Mouse (Mus musculus) lung, postnatal 14 days (tissue): ENCODE measurements around the gene Ankmy1.

ENCODE experiments used
- DNase-seq: peaks from one replicate; pipeline ENCODE4 v3.0.0; 2021

Gene Ankmy1

DNA sequence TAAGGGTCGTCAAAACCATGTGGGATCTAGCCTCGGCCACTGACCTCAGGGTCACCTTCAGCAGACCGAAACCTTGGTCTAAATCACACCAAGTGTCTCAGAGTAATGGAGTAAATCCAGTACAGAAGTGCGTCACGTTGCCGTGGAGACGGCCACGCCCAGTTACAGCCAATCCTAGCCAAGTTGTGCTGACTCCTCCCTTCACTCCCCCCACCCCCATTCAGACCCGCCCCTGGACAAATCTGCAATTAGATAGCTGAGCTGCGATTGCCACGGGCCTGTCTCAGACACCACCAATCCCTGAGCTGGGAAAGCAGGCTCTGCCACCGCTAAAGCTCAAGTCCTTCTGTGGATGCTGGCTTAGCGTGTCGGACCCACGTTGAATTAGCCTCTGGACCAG is at the start of gene Ankmy1:
Gene Ankmy1 (minus strand): TSS at position 121 of the 400 bp plus-strand sequence.
- peak; percentile 55 for DNase-seq

- no peak for DNase-seq
Observed at GRCm38 (mm10) chr1:92950607-92951006, 47.9 kb upstream of the Ankmy1 start, which contains the start of gene Gpr35. TSS of gene Gpr35 (plus strand) at chr1:92950865.

- DNase-seq = peak; percentile 22
Observed at GRCm38 (mm10) chr1:92949426-92949825, 46.7 kb upstream of the Ankmy1 start.

DNA sequence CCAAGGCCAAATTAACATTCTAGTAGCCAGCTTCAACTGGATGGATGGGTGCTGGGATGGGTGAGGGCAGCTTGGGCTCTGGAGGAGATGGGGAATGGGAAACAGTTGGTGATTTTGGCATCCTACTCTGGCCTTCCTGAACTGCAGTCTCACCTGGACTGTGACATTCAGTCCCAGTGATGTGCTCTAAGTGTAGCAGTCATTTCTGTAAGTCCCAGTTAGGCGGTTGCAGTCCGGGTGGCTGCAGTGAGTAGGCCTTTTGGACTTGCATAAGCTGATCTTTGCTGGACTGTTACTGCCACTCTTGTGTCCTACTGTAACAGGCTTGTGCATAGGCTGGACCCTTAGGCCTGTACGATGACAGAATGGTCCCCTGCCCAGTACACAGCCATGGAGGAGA is 45.3 kb upstream of the Ankmy1 start:
- DNase-seq = no peak

GRCm38 (mm10) chr1:92943219-92943989 is 40.7 kb upstream of the Ankmy1 start:
- DNase-seq = no peak

DNA sequence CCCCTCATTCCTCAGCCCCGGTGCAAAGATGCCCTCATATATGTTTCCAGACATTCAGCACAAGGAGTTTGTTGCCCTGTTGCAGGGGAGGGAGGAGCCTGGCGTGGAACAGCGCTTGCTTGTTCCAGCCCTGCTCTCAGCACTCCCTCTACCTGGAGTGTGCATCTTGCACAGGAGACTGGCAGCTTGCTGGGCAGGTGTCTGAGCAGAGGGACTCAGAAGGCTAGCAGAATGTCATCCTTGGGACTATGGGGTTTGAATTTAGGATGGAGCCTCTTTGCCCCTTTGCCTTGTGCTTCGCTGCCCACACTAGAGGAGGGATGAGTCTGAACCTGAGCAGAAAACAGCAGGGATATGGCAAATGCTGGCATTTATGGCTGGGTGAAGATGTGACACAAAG is 37.0 kb upstream of the Ankmy1 start:
- DNase-seq = no peak

- DNase-seq = no peak
Observed at GRCm38 (mm10) chr1:92937797-92938196, 35.1 kb upstream of the Ankmy1 start.

DNA sequence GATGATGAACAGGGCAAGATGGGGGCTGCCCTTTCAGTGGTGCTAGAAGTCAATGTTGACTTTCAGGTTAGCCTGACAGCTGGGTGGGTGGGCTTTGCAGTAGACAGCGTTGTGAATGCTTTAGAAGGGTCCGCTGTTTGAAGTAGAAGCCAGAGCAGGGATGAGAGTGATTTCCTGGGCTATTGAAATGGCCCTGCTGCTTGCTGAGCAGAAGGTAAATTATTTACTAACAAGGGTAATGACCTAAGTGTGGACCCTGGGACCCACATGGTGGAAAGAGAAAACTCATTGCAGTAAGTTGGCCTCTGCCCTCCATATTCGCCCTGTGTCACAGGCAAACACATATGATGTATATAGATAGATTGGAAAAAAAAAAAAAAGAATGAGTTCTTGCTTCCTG is 33.8 kb upstream of the Ankmy1 start:
- no peak for DNase-seq

- DNase-seq = no peak
Observed at GRCm38 (mm10) chr1:92935977-92936376, 33.3 kb upstream of the Ankmy1 start.

DNA sequence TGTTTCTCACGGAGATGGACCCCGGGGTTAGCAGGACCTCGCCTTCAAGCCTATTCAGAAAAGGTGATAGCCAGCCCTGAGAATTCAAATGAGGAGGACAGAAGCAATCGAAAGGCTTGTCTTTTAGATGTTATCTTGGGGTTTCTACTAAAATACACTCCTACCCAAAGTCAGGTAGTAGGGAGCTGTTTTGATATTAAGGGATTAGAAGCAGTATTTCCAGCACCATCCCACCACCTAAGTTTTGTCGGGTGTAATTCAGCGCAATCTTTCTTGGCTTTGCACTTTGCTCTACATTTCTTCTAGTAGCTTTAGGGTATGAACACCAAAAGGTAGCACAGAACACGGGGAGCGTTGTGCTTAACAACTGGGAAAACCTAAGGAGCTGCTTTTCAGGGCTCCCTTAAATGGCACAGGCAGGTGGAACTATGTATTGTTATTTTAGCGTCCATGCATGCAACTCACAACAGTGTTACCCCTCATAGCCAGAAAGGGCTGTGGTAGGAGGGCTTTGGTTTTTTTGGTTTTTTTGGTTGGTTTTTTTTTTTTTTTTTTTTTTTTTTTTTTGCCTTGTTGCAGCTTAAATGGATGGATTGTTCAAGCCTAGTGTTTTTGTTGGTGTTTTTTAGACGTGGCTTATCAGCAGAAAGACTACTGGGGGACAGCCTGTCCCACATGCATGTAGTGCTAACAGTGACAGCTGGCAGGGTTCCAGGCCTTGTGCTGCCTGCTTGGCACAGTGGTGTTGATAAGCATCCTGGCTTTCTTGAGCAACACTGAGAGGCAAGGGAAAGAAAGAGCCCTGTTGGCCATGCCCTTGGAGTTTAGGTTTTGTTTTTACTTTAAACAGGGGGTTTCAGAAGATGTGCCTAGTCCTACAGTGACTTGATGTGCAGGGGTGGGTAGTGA is 32.6 kb upstream of the Ankmy1 start:
- peak; percentile 43 for DNase-seq

GRCm38 (mm10) chr1:92934182-92934827 is 31.6 kb upstream of the Ankmy1 start, which contains the start of gene Capn10:
TSS of gene Capn10 (plus strand) at chr1:92934376.
- DNase-seq = peak; percentile 92

DNA sequence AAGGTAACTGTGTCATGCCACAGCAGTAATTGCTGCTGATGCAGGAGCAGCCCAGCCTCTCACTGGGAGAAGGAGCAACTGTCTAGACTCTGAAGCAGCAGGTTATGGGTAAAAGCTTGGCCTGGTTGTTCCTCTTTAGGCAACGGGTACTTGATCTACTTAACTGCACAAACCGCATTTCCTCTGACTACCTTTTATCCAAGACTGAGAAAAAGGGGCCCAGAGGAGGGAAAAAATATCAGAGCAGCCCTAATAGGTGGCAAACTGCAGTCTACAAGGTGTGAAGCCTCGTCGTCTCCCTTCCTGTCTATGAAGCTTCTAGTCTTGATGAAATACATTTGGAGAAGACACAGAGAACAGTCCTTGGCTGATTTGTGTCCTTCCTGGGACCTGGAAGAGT is 30.9 kb upstream of the Ankmy1 start:
- DNase-seq = no peak

DNA sequence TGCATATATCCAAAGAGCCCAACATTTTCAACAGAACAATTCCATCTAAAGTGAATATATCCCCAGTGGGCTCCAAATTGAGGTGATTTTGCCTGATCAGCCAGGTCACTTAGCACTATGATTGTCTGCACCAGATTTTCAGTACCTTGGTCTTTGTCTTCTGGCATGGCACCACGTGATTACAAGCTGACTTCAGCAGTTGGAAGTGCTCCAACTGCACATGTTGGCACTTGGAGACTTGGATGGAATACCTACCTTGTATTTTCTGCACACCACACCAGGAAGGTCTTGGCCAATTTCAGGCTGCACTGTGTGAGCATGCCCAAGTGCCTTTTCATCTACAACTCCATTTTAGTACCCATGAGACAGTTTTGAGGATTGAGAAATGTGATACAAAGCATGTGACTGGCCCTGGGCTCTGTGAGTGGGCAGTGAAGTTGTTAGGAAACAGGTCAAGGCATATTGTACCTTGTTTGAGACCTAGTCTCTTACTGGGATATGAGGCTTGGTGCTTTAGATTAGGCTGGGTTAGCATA is 27.5 kb upstream of the Ankmy1 start:
- no peak for DNase-seq

DNA sequence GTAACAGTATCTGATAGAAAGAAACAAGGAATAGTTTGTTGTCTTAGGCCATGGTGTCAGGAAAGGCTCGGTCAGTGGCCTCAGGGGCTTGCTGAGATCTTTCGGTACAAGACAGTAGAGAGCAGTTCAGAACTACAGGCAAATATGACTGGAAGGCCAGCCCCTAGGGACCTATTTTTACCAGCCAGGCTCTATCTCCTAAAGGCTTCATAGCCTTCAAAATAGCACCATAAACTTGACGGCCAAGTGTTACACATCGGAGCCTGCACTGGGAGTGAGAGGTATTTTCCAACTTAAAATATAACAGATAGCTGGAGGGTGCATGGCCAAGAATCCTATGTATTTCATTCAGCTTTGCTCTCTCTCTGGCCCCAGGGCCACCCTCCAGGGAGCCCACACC is 18.8 kb upstream of the Ankmy1 start:
- DNase-seq = no peak

DNA sequence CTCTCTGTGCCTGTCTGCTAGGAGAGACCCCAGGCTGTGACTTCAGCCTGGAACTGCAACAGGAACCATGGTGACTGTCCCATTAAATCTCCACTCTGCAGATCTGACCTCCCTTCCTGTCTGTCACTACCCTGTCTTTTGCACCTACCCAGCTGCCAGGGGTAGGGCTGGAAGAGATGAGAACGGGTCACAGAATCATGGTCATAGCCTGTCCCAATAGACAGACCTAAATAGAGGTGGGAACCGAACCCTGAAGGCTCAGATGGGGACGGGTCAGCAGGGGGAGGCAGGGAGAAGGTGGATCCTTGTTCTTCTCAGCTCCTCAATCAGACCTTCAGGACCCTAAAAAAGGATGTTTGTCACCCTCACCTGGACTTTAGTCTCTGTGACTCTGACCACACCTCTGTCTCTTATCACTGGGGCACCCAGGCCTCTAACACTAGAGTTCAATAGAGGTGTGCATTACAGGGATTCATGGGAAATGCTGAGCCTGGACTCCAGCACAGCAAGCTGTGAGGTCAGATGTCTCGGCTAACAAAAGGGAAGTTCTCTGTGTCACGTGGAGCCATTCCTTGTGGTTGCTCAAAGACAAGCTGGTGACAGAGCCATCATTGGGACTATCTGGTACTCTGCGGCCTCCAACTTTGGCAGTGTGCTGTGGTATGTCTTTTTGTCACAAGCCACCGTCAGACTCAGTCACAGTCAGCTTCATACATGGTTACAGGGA is 17.9 kb upstream of the Ankmy1 start:
- no peak for DNase-seq

- DNase-seq = no peak
Observed at GRCm38 (mm10) chr1:92919775-92920174, 17.1 kb upstream of the Ankmy1 start.

GRCm38 (mm10) chr1:92919151-92919550 is 16.4 kb upstream of the Ankmy1 start:
- DNase-seq = no peak

DNA sequence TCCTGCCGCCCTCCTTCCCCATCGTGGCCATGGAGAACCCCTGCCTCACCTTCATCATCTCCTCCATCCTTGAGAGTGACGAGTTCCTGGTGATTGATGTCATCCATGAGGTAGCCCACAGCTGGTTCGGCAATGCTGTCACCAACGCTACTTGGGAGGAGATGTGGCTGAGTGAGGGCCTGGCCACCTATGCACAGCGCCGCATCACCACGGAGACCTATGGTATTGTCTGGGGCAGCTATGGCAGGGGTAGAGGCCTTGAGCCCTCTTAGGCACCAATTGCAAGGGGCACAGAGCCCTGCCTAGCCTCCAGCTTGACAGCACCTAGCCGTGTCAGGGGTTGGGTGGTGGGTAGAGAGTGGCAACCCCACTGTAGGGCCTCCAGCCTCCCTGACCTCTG is 14.0 kb upstream of the Ankmy1 start:
- no peak for DNase-seq

GRCm38 (mm10) chr1:92914993-92915392 is 12.3 kb upstream of the Ankmy1 start:
- DNase-seq = no peak

- DNase-seq = no peak
Observed at GRCm38 (mm10) chr1:92914239-92914638, 11.5 kb upstream of the Ankmy1 start.

GRCm38 (mm10) chr1:92912286-92912685 is 9.6 kb upstream of the Ankmy1 start:
- no peak for DNase-seq

DNA sequence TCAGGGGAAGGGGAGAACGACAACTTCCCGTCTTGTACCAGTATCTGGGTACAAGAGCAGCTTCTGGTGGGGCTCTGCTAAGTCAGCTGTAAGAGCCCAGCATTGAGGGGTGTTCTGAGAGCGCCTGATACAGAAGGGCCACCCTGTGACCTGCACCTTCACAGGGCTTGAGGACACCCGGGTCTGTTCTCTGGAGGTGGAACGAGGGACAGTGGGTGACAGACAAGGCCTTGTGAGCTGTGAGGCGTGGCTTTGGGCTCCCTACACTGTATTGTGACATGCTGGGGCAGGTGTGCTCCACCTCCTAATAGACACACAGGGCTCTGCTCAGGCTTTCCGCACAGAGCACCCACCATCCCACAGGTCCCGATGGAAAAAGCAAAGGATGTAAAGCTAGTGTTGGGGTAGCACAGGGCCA is 9.0 kb upstream of the Ankmy1 start:
- no peak for DNase-seq
